Mouse (Mus musculus) embryo, embryonic 11 days (tissue): ENCODE measurements at regions not wholly inside any gene's neighbourhood (a gene's known extent, or its start where the extent isn't known, plus 50 kb on each side); places are given as distances from the start of the nearest gene placed in this dataset.

Experiments used
- DNase-seq: peaks from one replicate; pipeline ENCODE4 v3.0.0-alpha.2; 2015

GRCm38 (mm10) chr7:69398299-69398698, 649.3 kb upstream of the Arrdc4 start:
- peak; percentile 57 for DNase-seq

GRCm38 (mm10) chr7:69396868-69397267, 647.8 kb upstream of the Arrdc4 start:
- no peak for DNase-seq
